Mouse (Mus musculus): ENCODE results near the gene Vmn1r188.
"Not testable (repeated sequence)": the region's sequence is repeated elsewhere in the genome, so short reads cannot be mapped to it uniquely, and the experiment has no call there.

The Vmn1r188 gene

GRCm38 (mm10) chr13:22084140-22084539 lies at the start of gene Vmn1r188:
Vmn1r188 (plus strand) TSS chr13:22084440.
- not testable (repeated sequence) for DNase-seq (ENCODE audit: low spot score in 2 of 2)

GRCm38 (mm10) chr13:22034443-22035266 lies 49.6 kb upstream of the Vmn1r188 start:
- no peak for DNase-seq (ENCODE audit: low spot score in 2 of 2)

- DNase-seq (ENCODE audit: low spot score in 2 of 2): peak; percentile 82 to 85
Observed at GRCm38 (mm10) chr13:22035267-22036148, 48.7 kb upstream of the Vmn1r188 start, which contains the start of the genes Hist1h2ah and Hist1h2bk. Hist1h2ah (minus strand) TSS chr13:22035568. Hist1h2bk (plus strand) TSS chr13:22035870.

- no peak for DNase-seq (ENCODE audit: low spot score in 2 of 2)
Observed at GRCm38 (mm10) chr13:22036149-22036956, 47.9 kb upstream of the Vmn1r188 start.

GRCm38 (mm10) chr13:22036986-22037385 lies 47.3 kb upstream of the Vmn1r188 start:
- DNase-seq (ENCODE audit: low spot score in 2 of 2): no peak

- no peak for DNase-seq (ENCODE audit: low spot score in 2 of 2)
Observed at GRCm38 (mm10) chr13:22037415-22037814, 46.8 kb upstream of the Vmn1r188 start.

- DNase-seq (ENCODE audit: low spot score in 2 of 2): no peak
Observed at GRCm38 (mm10) chr13:22039364-22039763, 44.9 kb upstream of the Vmn1r188 start.

GRCm38 (mm10) chr13:22039951-22040463 lies 44.2 kb upstream of the Vmn1r188 start:
- DNase-seq (ENCODE audit: low spot score in 2 of 2): no peak

GRCm38 (mm10) chr13:22040464-22041141 lies 43.6 kb upstream of the Vmn1r188 start:
- no peak for DNase-seq (ENCODE audit: low spot score in 2 of 2)

GRCm38 (mm10) chr13:22041142-22041536 lies 43.1 kb upstream of the Vmn1r188 start, which contains the start of gene Hist1h4i:
Hist1h4i (minus strand) TSS chr13:22041362.
- DNase-seq (ENCODE audit: low spot score in 2 of 2): peak; percentile 96 to 99

GRCm38 (mm10) chr13:22041651-22042567 lies 42.3 kb upstream of the Vmn1r188 start:
- no peak for DNase-seq (ENCODE audit: low spot score in 2 of 2)

- DNase-seq (ENCODE audit: low spot score in 2 of 2): peak; percentile 87 to 88
Observed at GRCm38 (mm10) chr13:22042568-22043502, 41.4 kb upstream of the Vmn1r188 start, which contains the start of the genes Hist1h2ag and Hist1h2bj. Hist1h2ag (minus strand) TSS chr13:22042944. Hist1h2bj (plus strand) TSS chr13:22043214.

GRCm38 (mm10) chr13:22043503-22044431 lies 40.5 kb upstream of the Vmn1r188 start:
- DNase-seq (ENCODE audit: low spot score in 2 of 2): peak in 1 of 2 experiments; percentile 58

- no peak for DNase-seq (ENCODE audit: low spot score in 2 of 2)
Observed at GRCm38 (mm10) chr13:22044432-22045155, 39.6 kb upstream of the Vmn1r188 start.

- no peak for DNase-seq (ENCODE audit: low spot score in 2 of 2)
Observed at GRCm38 (mm10) chr13:22045311-22045710, 38.9 kb upstream of the Vmn1r188 start.

GRCm38 (mm10) chr13:22049041-22049440 lies 35.2 kb upstream of the Vmn1r188 start:
- no peak for DNase-seq (ENCODE audit: low spot score in 2 of 2)
